Mouse (Mus musculus): ENCODE results near the gene Sema4f. TPM values are rescaled to one million over a fixed set of nuclear protein-coding genes. Genes with fewer than 3 reads are reported as not detected.

The Sema4f gene
- polyA plus RNA-seq, 1 experiment from 2014 or later = 2.2 TPM

DNA sequence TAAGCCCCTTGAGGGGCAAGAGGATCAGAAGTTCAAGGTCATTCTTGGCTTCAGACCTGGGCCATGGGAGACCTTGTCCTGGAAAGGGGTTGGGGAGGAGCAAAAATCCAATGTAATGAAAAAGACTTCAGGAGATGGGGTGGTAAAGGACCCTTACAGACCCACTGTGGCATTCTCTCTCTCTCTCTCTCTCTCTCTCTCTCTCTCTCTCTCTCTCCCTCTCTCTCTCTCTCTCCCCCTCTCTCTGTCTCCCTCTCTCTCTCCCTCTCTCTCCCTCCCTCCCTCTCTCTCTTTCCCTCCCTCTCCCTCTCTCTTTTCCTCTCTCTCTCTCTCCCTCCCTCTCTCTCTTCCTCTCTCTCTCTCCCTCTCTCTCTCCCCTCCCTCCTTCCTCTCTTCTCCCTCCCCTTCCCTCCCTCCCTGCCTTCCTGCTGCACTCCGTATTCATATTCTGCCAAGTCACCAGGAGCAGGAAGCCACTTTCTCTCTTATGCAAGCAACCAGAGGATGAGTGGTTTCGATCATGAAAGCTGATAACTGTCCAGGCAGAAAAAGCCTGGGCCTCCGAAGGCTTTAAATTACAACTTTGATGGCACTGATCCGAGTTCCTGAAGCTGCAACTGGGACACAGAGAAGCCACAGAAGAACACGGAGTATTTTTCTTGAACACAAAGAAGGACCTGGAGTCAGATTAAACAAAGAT is 67.8 kb downstream of the Sema4f start:
- no peaks in the 10 kb centered on the region for H3K4me1 ChIP-seq (replicated peaks; ENCODE audit: control insufficient read depth, insufficient read depth, low read length)
- DNase-seq (ENCODE audit: low spot score) (no peak), ATAC-seq (replicated peaks; ENCODE audit: low FRiP score) (no peak)
- no peak overlapping the region for H3K4me2 ChIP-seq (ENCODE audit: low read depth, low read length, severe bottlenecking)
- H3K9me3 ChIP-seq (ENCODE audit: control insufficient read depth, low read length) = no peaks in the 10 kb centered on the region; the same call in 1 of the 2 replicates
- H3K4me3 ChIP-seq (ENCODE audit: low read depth, low read length) = no peak overlapping the region
- H3K9ac ChIP-seq (ENCODE audit: low read length) = no peak overlapping the region
- H3K27ac ChIP-seq (ENCODE audit: low read depth, low read length) = no peak overlapping the region
- WGBS = 51% methylated on average over 5 of the region's 5 CpGs
- no peaks in the 10 kb centered on the region for H3K27me3 ChIP-seq (ENCODE audit: control insufficient read depth, insufficient read depth, low read length)
- no peaks in the 10 kb centered on the region for H3K36me3 ChIP-seq (ENCODE audit: control insufficient read depth, insufficient read depth, low read length)

DNA sequence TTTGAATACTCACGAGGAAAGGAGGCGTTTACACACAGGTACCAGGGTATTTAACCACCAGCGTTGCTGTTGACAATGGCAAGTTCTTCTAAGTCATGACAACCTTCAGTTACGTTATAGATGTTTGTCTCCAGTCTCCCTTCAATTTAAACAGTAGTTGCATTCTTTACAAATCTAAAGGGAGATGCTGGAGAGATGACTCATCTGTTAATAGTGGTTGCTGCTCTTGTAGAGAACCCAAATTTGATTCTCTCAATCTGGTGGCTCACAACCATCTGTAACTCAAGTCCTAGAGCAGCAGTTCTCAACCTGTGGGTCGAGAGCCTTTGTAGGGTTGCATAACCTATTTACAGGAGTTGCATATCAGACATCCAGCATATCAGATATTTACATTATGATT is 71.1 kb downstream of the Sema4f start:
- Histone ChIP-seq H3K4me1 (replicated peaks; ENCODE audit: control insufficient read depth, insufficient read depth, low read length) (no peaks in the 10 kb centered on the region), H3K4me2 (ENCODE audit: low read depth, low read length, severe bottlenecking) (no peak overlapping the region), H3K27ac (ENCODE audit: low read depth, low read length) (no peak overlapping the region), H3K27me3 (ENCODE audit: control insufficient read depth, insufficient read depth, low read length) (no peaks in the 10 kb centered on the region), H3K9me3 (ENCODE audit: control insufficient read depth, low read length) (no peaks in the 10 kb centered on the region; the same call in 1 of the 2 replicates), H3K36me3 (ENCODE audit: control insufficient read depth, insufficient read depth, low read length) (no peaks in the 10 kb centered on the region), H3K9ac (ENCODE audit: low read length) (no peak overlapping the region), H3K4me3 (ENCODE audit: low read depth, low read length) (no peak overlapping the region)
- ATAC-seq (replicated peaks; ENCODE audit: low FRiP score) (no peak), DNase-seq (ENCODE audit: low spot score) (no peak)
- WGBS = 79% methylated on average over 5 of the region's 5 CpGs

DNA sequence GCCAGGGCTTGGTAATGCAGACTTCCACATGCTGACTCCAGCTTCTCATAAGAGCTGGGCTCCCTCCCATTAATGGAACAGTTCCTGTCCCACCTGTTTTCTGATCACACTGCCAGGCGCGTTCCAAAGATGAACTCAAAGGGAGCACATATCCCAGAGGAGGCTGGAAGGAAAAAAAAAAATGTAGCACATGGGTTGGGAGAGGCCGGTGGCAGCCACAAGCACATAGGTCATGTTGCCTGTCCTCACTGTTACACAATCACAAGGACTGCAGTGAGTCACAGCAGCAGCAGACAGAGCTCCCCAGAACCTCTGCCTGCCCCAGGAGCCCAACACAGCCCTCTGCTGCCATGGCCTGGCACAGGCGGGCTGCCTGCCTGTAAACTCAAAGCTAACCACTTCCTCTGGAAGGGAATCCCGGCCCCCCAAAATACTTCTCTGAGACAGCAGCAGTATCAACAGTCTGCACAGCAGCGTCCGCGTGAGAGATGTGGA is 76.1 kb downstream of the Sema4f start:
- H3K27me3 ChIP-seq (ENCODE audit: control insufficient read depth, insufficient read depth, low read length) = no peaks in the 10 kb centered on the region

DNA sequence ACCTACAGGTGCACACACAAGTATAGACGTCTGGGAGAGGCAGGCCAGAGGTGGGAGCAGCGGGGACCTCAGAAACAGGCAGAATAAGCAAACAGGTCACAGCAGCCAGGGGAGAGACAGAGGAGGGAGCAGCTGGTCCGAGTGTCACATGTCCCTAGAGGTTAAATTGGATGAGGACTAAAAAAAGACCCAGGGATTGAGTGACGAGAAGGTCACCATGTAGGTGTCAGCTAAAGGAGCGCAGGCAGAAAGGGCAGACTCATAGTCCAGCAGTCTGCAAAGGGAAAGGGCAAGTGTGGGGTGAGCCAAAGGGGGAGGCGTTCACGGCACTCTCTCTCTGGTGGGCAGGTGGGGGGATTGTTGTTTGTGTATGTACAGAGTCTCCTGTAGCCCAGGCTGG is 77.1 kb downstream of the Sema4f start:
- WGBS = 39% methylated on average over 7 of the region's 7 CpGs
- ATAC-seq (replicated peaks; ENCODE audit: low FRiP score) = no peak
- Histone ChIP-seq H3K9ac (ENCODE audit: low read length) (no peak overlapping the region), H3K4me3 (ENCODE audit: low read depth, low read length) (no peak overlapping the region), H3K27me3 (ENCODE audit: control insufficient read depth, insufficient read depth, low read length) (no peaks in the 10 kb centered on the region), H3K36me3 (ENCODE audit: control insufficient read depth, insufficient read depth, low read length) (no peaks in the 10 kb centered on the region), H3K9me3 (ENCODE audit: control insufficient read depth, low read length) (no peaks in the 10 kb centered on the region; the same call in 1 of the 2 replicates), H3K27ac (ENCODE audit: low read depth, low read length) (no peak overlapping the region), H3K4me2 (ENCODE audit: low read depth, low read length, severe bottlenecking) (no peak overlapping the region), H3K4me1 (replicated peaks; ENCODE audit: control insufficient read depth, insufficient read depth, low read length) (no peaks in the 10 kb centered on the region)
- DNase-seq (ENCODE audit: low spot score) = no peak

More for the DNA sequence above, 76.1 kb downstream of the Sema4f start:
- Histone ChIP-seq H3K36me3 (ENCODE audit: control insufficient read depth, insufficient read depth, low read length) (no peaks in the 10 kb centered on the region), H3K9ac (ENCODE audit: low read length) (no peak overlapping the region), H3K9me3 (ENCODE audit: control insufficient read depth, low read length) (no peaks in the 10 kb centered on the region; the same call in 1 of the 2 replicates), H3K4me1 (replicated peaks; ENCODE audit: control insufficient read depth, insufficient read depth, low read length) (no peaks in the 10 kb centered on the region), H3K27ac (ENCODE audit: low read depth, low read length) (no peak overlapping the region), H3K4me2 (ENCODE audit: low read depth, low read length, severe bottlenecking) (no peak overlapping the region), H3K4me3 (ENCODE audit: low read depth, low read length) (no peak overlapping the region)
- ATAC-seq (replicated peaks; ENCODE audit: low FRiP score) (no peak), DNase-seq (ENCODE audit: low spot score) (no peak)
- 82% methylated on average over 8 of the region's 8 CpGs for WGBS

DNA sequence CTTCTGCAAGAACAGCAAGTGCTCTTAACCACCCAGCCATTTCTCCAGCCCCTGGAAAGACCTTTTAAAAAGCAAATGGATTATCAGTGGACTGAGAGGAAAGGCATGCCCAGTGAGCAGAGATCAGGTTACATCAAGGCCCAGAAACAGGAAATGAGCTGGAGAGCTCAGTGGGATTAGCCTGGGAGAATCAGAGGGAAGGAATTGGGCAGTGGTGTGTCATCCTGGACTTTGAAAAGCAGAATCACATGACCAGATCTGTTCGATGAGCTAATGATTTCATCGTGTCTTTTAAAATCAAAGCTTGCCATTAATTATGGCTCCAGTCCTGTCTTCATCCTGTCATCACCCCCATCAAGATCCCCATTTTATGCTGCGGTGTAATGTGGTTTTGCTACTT is 77.5 kb downstream of the Sema4f start:
- Histone ChIP-seq H3K36me3 (ENCODE audit: control insufficient read depth, insufficient read depth, low read length) (no peaks in the 10 kb centered on the region), H3K4me1 (replicated peaks; ENCODE audit: control insufficient read depth, insufficient read depth, low read length) (no peaks in the 10 kb centered on the region), H3K4me3 (ENCODE audit: low read depth, low read length) (no peak overlapping the region), H3K4me2 (ENCODE audit: low read depth, low read length, severe bottlenecking) (no peak overlapping the region), H3K9ac (ENCODE audit: low read length) (no peak overlapping the region), H3K27me3 (ENCODE audit: control insufficient read depth, insufficient read depth, low read length) (no peaks in the 10 kb centered on the region), H3K9me3 (ENCODE audit: control insufficient read depth, low read length) (no peaks in the 10 kb centered on the region; the same call in 1 of the 2 replicates), H3K27ac (ENCODE audit: low read depth, low read length) (no peak overlapping the region)
- no peak for ATAC-seq (replicated peaks; ENCODE audit: low FRiP score)
- DNase-seq (ENCODE audit: low spot score) = no peak
- 61% methylated on average over 3 of the region's 3 CpGs for WGBS

Other genes with a start within 250 kb of the Sema4f start
- 97.8 and 101 TPM in 2 replicates for gene Pole4, start 234.4 kb downstream of the Sema4f start, polyA plus RNA-seq (2014; fragmentation: Nextera tagmentation; extraction: Ambion mirVana)
- 21.7 and 23.1 TPM in 2 replicates for gene Hk2, start 165.3 kb downstream of the Sema4f start, polyA plus RNA-seq (2014; fragmentation: Nextera tagmentation; extraction: Ambion mirVana)
- gene M1ap, start 7.1 kb upstream of the Sema4f start, polyA plus RNA-seq (2014; fragmentation: Nextera tagmentation; extraction: Ambion mirVana) = 0.35 and 0.39 TPM in 2 replicates
- 4.8 and 5.6 TPM in 2 replicates for gene Dok1, start 93.7 kb upstream of the Sema4f start, polyA plus RNA-seq (2014; fragmentation: Nextera tagmentation; extraction: Ambion mirVana)
- 9.2 and 9.9 TPM in 2 replicates for gene Loxl3, start 94.4 kb upstream of the Sema4f start, polyA plus RNA-seq (2014; fragmentation: Nextera tagmentation; extraction: Ambion mirVana)
- 124 and 125 TPM in 2 replicates for gene Aup1, start 114.8 kb upstream of the Sema4f start, polyA plus RNA-seq (2014; fragmentation: Nextera tagmentation; extraction: Ambion mirVana)
- gene Htra2, start 115.5 kb upstream of the Sema4f start, polyA plus RNA-seq (2014; fragmentation: Nextera tagmentation; extraction: Ambion mirVana) = 30.1 and 32.5 TPM in 2 replicates
- 0.85 and 1.3 TPM in 2 replicates for gene Dqx1, start 118.1 kb upstream of the Sema4f start, polyA plus RNA-seq (2014; fragmentation: Nextera tagmentation; extraction: Ambion mirVana)
- gene Tlx2, start 130.5 kb upstream of the Sema4f start, polyA plus RNA-seq (2014; fragmentation: Nextera tagmentation; extraction: Ambion mirVana) = not detected in 2 replicates
- 34.3 and 36.4 TPM in 2 replicates for gene Pcgf1, start 138.1 kb upstream of the Sema4f start, polyA plus RNA-seq (2014; fragmentation: Nextera tagmentation; extraction: Ambion mirVana)
- 0.40 TPM in 1 of 2 replicates, not detected in the other for gene Lbx2, start 146.6 kb upstream of the Sema4f start, polyA plus RNA-seq (2014; fragmentation: Nextera tagmentation; extraction: Ambion mirVana)
- 2.8 and 3.0 TPM in 2 replicates for gene Ccdc142, start 161.8 kb upstream of the Sema4f start, polyA plus RNA-seq (2014; fragmentation: Nextera tagmentation; extraction: Ambion mirVana)
- gene Gm42688, start 161.8 kb upstream of the Sema4f start, polyA plus RNA-seq (2014; fragmentation: Nextera tagmentation; extraction: Ambion mirVana) = 2.5 and 3.0 TPM in 2 replicates
- gene Mrpl53, start 169.3 kb upstream of the Sema4f start, polyA plus RNA-seq (2014; fragmentation: Nextera tagmentation; extraction: Ambion mirVana) = 116 and 123 TPM in 2 replicates
- 37.1 and 39.0 TPM in 2 replicates for gene Mogs, start 175.7 kb upstream of the Sema4f start, polyA plus RNA-seq (2014; fragmentation: Nextera tagmentation; extraction: Ambion mirVana)
- gene Wbp1, start 181.8 kb upstream of the Sema4f start, polyA plus RNA-seq (2014; fragmentation: Nextera tagmentation; extraction: Ambion mirVana) = 141 and 154 TPM in 2 replicates
- 20.0 and 27.7 TPM in 2 replicates for gene Ino80b, start 185.7 kb upstream of the Sema4f start, polyA plus RNA-seq (2014; fragmentation: Nextera tagmentation; extraction: Ambion mirVana)
- gene Rtkn, start 195.7 kb upstream of the Sema4f start, polyA plus RNA-seq (2014; fragmentation: Nextera tagmentation; extraction: Ambion mirVana) = 17.8 and 23.0 TPM in 2 replicates
- gene Wdr54, start 216.6 kb upstream of the Sema4f start, polyA plus RNA-seq (2014; fragmentation: Nextera tagmentation; extraction: Ambion mirVana) = 12.6 and 15.6 TPM in 2 replicates
- gene 1700003E16Rik, start 216.6 kb upstream of the Sema4f start, polyA plus RNA-seq (2014; fragmentation: Nextera tagmentation; extraction: Ambion mirVana) = 1.2 and 1.9 TPM in 2 replicates
- gene Dctn1, start 226.2 kb upstream of the Sema4f start, polyA plus RNA-seq (2014; fragmentation: Nextera tagmentation; extraction: Ambion mirVana) = 99.6 and 104 TPM in 2 replicates